Mouse (Mus musculus) small intestine, adult 2 months (tissue): ENCODE measurements around the gene Cyp4a12a.
"Not testable (repeated sequence)": the region's sequence is repeated elsewhere in the genome, so short reads cannot be mapped to it uniquely, and the experiment has no call there.

ENCODE experiments used
- CTCF ChIP-seq: fragments of 200-500 bp; IDR thresholded peaks from 2 replicates; pipeline ENCODE4 v1.5.1; 2012; ENCODE audit warnings: low read depth, mild to moderate bottlenecking, control low read depth, inconsistent platforms, low read length, moderate library complexity, mixed read lengths; ENCODE audit not compliant: insufficient replicate concordance, insufficient read length; ENCODE audit errors: extremely low read depth
- POLR2A ChIP-seq: fragments of 200-500 bp; IDR thresholded peaks from 2 replicates; pipeline ENCODE4 v1.6.1; 2012; ENCODE audit warnings: low read depth, mild to moderate bottlenecking, control low read depth, inconsistent platforms, low read length, moderate library complexity

DNA sequence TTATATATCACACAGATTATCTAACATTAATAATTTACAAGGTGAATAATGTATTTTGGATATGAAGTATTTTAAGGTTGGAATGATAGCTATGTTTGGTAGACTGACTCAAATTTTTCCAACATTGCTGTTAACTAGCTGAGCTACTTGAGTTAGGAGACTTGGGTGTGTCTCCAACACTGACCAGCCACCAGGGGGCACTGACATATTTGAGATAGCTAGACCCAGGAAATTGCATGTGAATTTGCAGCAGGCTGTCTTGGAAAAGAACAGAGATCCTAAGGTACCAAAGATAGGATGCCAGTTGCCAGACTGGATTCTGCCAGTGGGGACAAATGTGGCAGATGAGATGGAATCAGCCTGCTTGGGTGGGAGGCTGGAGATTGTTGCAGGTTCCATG lies 69.2 kb downstream of the Cyp4a12a start:
- TF ChIP-seq POLR2A, CTCF: not testable (repeated sequence)
